Mouse (Mus musculus): ENCODE measurements around the gene Fitm1. TPM values are rescaled to one million over a fixed set of nuclear protein-coding genes. Genes with fewer than 3 reads are reported as not detected.

Gene Fitm1
- polyA plus RNA-seq, 1 experiment from 2014 or later: 0.63 TPM

DNA sequence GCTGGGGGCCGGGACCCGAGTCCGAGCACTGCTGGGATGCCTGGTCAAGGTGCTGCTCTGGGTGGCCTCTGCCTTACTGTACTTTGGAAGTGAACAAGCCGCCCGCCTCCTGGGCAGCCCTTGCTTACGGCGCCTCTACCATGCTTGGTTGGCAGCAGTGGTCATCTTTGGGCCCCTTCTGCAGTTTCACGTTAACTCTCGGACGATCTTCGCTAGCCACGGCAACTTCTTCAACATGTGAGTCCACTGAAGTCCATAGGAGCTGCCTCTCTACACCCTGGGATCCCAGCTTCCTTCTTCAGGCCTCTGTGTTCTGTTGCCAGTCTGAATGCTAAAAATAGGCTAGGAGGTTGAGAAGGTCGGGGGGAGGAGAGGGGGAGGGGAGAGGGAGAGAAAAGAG, 294 bp downstream of the Fitm1 start:
- H3K27ac ChIP-seq: no peak overlapping the region
- H3K9me3 ChIP-seq (replicated peaks): no peaks in the 10 kb centered on the region
- H3K4me2 ChIP-seq: 0 out of 2 replicates have a peak overlapping the region, but pooled peaks have one; percentile 3
- peaks cover 55% of the 10 kb centered on the region for H3K4me1 ChIP-seq
- H3K27me3 ChIP-seq (replicated peaks): no peaks in the 10 kb centered on the region
- peaks cover 16% of the 10 kb centered on the region for H3K36me3 ChIP-seq
- no peak overlapping the region for H3K4me3 ChIP-seq
- no peak for ATAC-seq
- WGBS (ENCODE audit: insufficient replicate concordance): 61% methylated on average over 13 of the region's 13 CpGs
- no peak overlapping the region; the same call in 1 of the 2 replicates for H3K9ac ChIP-seq

DNA sequence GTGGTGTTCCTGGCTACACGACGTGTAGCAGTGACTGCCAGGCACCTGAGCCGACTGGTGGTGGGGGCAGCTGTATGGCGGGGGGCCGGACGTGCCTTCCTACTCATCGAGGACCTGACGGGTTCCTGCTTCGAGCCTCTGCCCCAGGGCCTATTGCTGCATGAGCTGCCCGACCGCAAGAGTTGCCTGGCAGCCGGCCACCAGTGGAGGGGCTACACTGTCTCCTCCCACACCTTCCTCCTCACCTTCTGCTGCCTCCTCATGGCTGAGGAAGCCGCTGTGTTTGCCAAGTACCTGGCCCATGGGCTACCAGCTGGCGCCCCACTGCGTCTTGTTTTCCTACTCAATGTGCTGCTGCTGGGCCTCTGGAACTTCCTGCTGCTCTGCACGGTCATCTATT, 959 bp downstream of the Fitm1 start:
- Histone ChIP-seq H3K4me2 (no peak overlapping the region), H3K27ac (no peak overlapping the region), H3K36me3 (peaks cover 19% of the 10 kb centered on the region)

GRCm38 (mm10) chr14:55577871-55578667, 2.7 kb downstream of the Fitm1 start, which contains the start of gene Psme1:
Gene Psme1, plus strand, starts transcription at chr14:55578123.
- 1% methylated on average over 31 of the region's 32 CpGs for whole genome bisulfite sequencing (ENCODE audit: insufficient replicate concordance)
- Histone ChIP-seq H3K9me3 (replicated peaks) (no peaks in the 10 kb centered on the region), H3K27ac (peak within 1 kb of the TSS; percentile 80), H3K9ac (peak within 1 kb of the TSS; percentile 95), H3K4me3 (peak within 1 kb of the TSS; percentile 89), H3K4me1 (peaks cover 53% of the 10 kb centered on the region), H3K36me3 (peaks cover 30% of the 10 kb centered on the region), H3K27me3 (replicated peaks) (no peaks in the 10 kb centered on the region), H3K4me2 (peak within 1 kb of the TSS; percentile 85)
- peak; percentile 79 for ATAC-seq

More for the DNA sequence above, 959 bp downstream of the Fitm1 start:
- no peaks in the 10 kb centered on the region for H3K9me3 ChIP-seq (replicated peaks)
- no peak overlapping the region for H3K4me3 ChIP-seq
- no peak overlapping the region for H3K9ac ChIP-seq
- no peak for ATAC-seq
- H3K27me3 ChIP-seq (replicated peaks): no peaks in the 10 kb centered on the region
- WGBS (ENCODE audit: insufficient replicate concordance): 76% methylated on average over 16 of the region's 16 CpGs
- peaks cover 48% of the 10 kb centered on the region for H3K4me1 ChIP-seq

DNA sequence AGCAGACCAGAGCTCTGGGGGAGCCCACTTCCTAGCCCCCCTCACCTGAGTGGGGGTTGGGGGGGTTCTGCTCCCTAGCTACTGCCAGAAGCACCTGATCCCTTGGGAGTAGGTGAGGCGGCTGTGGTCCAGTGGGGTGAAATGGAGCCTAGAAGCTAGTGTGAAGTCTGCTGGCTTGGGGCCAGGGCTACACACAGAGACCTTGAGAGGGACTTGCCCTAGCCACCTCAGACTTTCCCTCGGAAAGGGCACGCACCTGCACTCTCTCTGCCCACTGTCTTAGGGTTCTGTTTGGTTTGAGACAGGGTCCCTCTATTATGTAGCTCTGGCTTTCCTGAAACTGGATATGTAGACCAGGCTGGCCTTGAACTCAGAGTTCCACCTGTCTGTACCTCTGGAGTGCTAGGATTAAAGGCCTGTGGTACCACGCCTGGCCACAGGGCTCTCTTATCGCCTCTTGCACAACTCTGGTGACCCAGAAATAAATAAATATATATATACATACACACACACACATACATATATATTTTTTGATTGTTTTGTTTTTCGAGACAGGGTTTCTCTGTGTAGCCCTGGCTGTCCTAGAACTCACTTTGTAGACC, 3.4 kb downstream of the Fitm1 start:
- H3K36me3 ChIP-seq: peaks cover 34% of the 10 kb centered on the region
- peaks cover 60% of the 10 kb centered on the region for H3K4me1 ChIP-seq
- whole genome bisulfite sequencing (ENCODE audit: insufficient replicate concordance): 15% methylated on average over 6 of the region's 6 CpGs
- H3K4me2 ChIP-seq: peak overlapping the region; percentile 85
- peak overlapping the region; percentile 80 for H3K27ac ChIP-seq
- H3K27me3 ChIP-seq (replicated peaks): no peaks in the 10 kb centered on the region
- H3K9ac ChIP-seq: peak overlapping the region; percentile 95
- peak; percentile 57 for ATAC-seq
- H3K4me3 ChIP-seq: peak overlapping the region; percentile 89
- no peaks in the 10 kb centered on the region for H3K9me3 ChIP-seq (replicated peaks)

DNA sequence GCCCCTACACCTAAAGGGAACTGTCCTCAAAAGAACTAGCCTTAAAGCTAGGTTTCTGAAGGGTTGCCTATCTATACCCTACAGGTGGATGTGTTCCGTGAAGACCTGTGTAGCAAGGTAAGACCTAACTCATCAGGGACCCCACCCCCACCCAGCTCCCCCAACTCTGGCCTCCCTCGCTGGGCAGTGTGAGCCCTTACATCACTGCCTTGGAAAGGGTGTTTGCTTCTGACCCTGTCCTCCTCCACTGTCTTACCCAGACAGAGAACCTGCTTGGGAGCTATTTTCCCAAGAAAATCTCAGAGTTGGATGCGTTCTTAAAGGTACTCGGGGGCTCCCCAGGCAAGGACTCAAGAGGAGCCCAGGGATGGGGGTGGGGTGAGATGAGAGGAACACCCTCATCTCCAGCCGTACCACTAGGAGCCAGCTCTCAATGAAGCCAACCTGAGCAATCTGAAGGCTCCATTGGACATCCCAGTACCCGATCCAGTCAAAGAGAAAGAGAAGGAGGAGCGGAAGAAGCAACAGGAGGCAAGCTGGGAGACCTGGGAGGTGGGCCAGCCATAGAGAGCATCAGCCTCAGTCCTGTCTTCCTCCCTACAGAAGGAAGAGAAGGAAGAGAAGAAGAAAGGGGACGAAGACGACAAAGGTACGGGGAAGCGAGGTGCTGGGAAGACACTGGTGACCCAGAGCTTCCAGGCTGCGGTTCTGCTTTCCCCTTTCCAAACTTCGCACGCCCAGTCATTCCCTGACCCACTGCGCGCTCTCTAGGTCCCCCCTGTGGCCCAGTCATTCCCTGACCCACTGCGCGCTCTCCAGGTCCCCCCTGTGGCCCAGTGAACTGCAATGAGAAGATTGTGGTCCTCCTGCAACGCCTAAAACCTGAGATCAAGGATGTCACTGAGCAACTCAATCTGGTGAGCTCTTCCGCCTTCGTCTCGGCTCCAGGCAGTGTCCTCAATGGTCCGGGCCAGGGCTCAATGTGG, 4.4 kb downstream of the Fitm1 start:
- WGBS (ENCODE audit: insufficient replicate concordance): 83% methylated on average over 23 of the region's 23 CpGs
- Histone ChIP-seq H3K27ac (peak overlapping the region; percentile 56), H3K9me3 (replicated peaks) (no peaks in the 10 kb centered on the region), H3K27me3 (replicated peaks) (no peaks in the 10 kb centered on the region), H3K4me1 (peaks cover 70% of the 10 kb centered on the region), H3K9ac (peak overlapping the region; percentile 95; the same call in 1 of the 2 replicates), H3K4me2 (peak overlapping the region; percentile 85), H3K36me3 (peaks cover 34% of the 10 kb centered on the region), H3K4me3 (peak overlapping the region; percentile 89)
- ATAC-seq: no peak

DNA sequence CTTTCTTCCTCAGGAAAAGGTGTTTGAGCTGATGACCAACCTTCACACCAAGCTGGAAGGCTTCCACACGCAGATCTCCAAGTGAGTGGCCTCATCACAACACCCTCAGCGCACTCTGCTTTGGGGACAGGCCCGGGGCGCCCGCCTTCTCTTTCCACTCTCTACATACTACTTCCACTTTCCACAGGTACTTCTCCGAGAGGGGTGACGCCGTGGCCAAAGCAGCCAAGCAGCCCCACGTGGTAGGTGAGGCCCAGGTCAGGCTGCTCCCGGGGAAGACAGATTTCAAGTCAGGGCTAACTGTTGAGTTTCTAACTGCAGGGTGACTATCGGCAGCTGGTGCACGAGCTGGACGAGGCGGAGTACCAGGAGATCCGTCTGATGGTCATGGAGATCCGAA, 5.3 kb downstream of the Fitm1 start:
- H3K36me3 ChIP-seq: peaks cover 34% of the 10 kb centered on the region
- no peaks in the 10 kb centered on the region for H3K9me3 ChIP-seq (replicated peaks)
- WGBS (ENCODE audit: insufficient replicate concordance): 87% methylated on average over 16 of the region's 16 CpGs
- H3K27me3 ChIP-seq (replicated peaks): no peaks in the 10 kb centered on the region
- H3K4me3 ChIP-seq: no peak overlapping the region
- H3K4me2 ChIP-seq: no peak overlapping the region
- ATAC-seq: no peak
- H3K9ac ChIP-seq: no peak overlapping the region
- H3K27ac ChIP-seq: peak overlapping the region; percentile 29; the same call in 1 of the 2 replicates
- H3K4me1 ChIP-seq: peaks cover 71% of the 10 kb centered on the region

DNA sequence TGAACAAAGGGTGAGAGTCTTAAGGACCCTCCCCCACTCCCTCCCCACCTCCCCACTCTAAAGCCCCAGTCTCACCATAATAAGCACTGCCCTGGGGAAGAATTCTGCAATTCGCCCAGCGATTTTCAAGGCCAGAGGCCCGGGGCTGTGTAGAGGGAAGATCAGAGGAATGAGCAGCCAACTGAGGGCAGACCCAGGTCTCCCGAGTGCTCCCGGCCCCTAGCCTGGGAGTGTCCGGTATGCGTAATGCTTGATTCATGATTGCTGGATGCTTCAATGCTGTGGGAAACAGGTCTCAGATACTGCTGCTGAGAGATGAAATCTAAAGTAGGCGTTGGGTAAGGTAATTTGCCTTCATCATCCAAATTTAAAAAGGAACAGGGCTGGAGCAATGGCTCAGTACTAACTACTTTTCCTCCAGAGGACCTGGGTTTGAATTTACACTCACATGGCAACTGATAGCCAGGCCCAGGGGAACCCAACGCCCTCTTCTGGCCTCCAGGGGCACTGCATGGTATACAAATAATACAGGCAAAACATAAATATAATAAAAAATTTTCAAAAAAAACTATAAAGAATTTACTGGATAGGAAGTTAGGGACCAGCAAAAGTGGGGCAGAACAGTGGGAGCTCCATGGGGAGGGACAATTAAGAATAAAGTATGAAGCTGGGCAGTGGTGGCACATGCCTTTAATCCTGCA, 6.7 kb downstream of the Fitm1 start:
- peak overlapping the region; percentile 49 for H3K27ac ChIP-seq
- no peaks in the 10 kb centered on the region for H3K9me3 ChIP-seq (replicated peaks)
- WGBS (ENCODE audit: insufficient replicate concordance): 72% methylated on average over 9 of the region's 9 CpGs
- peaks cover 77% of the 10 kb centered on the region for H3K4me1 ChIP-seq
- H3K4me2 ChIP-seq: no peak overlapping the region
- H3K9ac ChIP-seq: no peak overlapping the region
- H3K4me3 ChIP-seq: no peak overlapping the region
- H3K36me3 ChIP-seq: peaks cover 37% of the 10 kb centered on the region
- no peaks in the 10 kb centered on the region for H3K27me3 ChIP-seq (replicated peaks)
- no peak for ATAC-seq

GRCm38 (mm10) chr14:55584303-55584701, 8.9 kb downstream of the Fitm1 start:
- ATAC-seq: no peak
- WGBS (ENCODE audit: insufficient replicate concordance): 22% methylated on average over 5 of the region's 5 CpGs
- peak overlapping the region; percentile 97 for H3K27ac ChIP-seq

DNA sequence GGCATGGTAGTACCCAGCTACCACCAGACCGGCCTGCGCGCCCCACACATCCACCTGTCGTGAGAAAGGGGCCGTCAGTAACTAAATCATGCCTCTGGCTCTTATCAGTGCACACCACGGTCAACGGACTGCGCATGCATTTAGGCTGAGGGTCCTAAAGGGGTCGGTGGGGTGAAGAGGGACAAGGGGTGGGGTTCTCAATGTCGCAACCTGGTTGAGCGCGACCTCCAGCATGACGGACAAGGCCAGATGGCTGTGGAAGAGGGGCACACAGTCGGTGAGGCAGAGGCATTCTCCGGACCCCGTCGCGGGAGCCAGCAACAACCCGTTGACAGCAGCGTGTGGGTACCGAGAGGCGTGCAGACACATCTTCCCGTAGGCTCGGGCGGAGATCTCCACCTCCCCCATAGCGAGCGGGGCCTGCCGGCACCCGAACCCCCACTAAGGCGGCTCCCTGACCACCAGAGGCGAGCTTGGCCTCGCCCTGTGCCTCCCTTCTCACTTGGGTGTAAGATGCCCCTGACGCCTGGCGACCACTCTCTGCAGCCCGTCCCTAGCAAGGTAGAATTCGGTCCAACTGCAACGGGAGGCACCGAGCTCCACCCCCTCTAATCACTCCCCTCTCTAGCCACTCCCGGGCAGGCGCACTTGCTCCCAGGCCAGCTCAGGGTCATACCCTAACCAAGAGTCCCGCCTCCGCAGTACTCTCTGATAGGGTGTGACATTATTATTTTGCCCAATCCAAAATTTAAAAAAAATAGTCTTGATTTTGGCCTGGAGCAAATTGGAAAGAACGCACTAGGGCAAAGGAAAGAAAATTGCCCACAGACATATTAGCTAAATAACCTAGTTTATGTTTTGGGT, 9.5 kb downstream of the Fitm1 start, which contains the start of gene Emc9:
TSS of gene Emc9 (minus strand) at position 601 of the 864 bp plus-strand sequence.
- ATAC-seq: peak; percentile 95
- Histone ChIP-seq H3K9me3 (replicated peaks) (no peaks in the 10 kb centered on the region), H3K4me3 (peak within 1 kb of the TSS; percentile 80), H3K4me1 (peaks cover 77% of the 10 kb centered on the region), H3K4me2 (peak within 1 kb of the TSS; percentile 99), H3K9ac (peak within 1 kb of the TSS; percentile 79), H3K27me3 (replicated peaks) (no peaks in the 10 kb centered on the region), H3K27ac (peak within 1 kb of the TSS; percentile 97), H3K36me3 (peaks cover 54% of the 10 kb centered on the region)
- WGBS (ENCODE audit: insufficient replicate concordance): 2% methylated on average over 43 of the region's 43 CpGs

More at GRCm38 (mm10) chr14:55584303-55584701, 8.9 kb downstream of the Fitm1 start:
- H3K4me1 ChIP-seq: peaks cover 77% of the 10 kb centered on the region
- H3K9ac ChIP-seq: peak overlapping the region; percentile 79
- peak overlapping the region; percentile 99 for H3K4me2 ChIP-seq
- no peaks in the 10 kb centered on the region for H3K9me3 ChIP-seq (replicated peaks)
- H3K36me3 ChIP-seq: peaks cover 57% of the 10 kb centered on the region
- peak overlapping the region; percentile 80 for H3K4me3 ChIP-seq
- H3K27me3 ChIP-seq (replicated peaks): no peaks in the 10 kb centered on the region

GRCm38 (mm10) chr14:55585566-55585960, 10.1 kb downstream of the Fitm1 start:
- WGBS (ENCODE audit: insufficient replicate concordance): 17% methylated on average over 6 of the region's 6 CpGs
- ATAC-seq: peak; percentile 68

More at GRCm38 (mm10) chr14:55585566-55585960, 10.1 kb downstream of the Fitm1 start:
- peak overlapping the region; percentile 99 for H3K4me2 ChIP-seq
- H3K4me1 ChIP-seq: peaks cover 80% of the 10 kb centered on the region
- peak overlapping the region; percentile 79 for H3K9ac ChIP-seq
- H3K27ac ChIP-seq: peak overlapping the region; percentile 97
- no peaks in the 10 kb centered on the region for H3K9me3 ChIP-seq (replicated peaks)
- H3K27me3 ChIP-seq (replicated peaks): no peaks in the 10 kb centered on the region
- H3K36me3 ChIP-seq: peaks cover 48% of the 10 kb centered on the region
- H3K4me3 ChIP-seq: peak overlapping the region; percentile 80

All from liver, embryonic 12.5 days (tissue).